Mouse (Mus musculus): ENCODE data around the gene Tagln2. TPM values are rescaled to one million over a fixed set of nuclear protein-coding genes. Genes with fewer than 3 reads are reported as not detected.
A peak's percentile ranks its signal among the peaks of the same experiment; 100 is the strongest.

Gene Tagln2
- total and polyA plus RNA-seq, 2 experiments: 14.9 to 25.6 TPM

GRCm38 (mm10) chr1:172507701-172508100 is 7.9 kb downstream of the Tagln2 start:
- H3K27me3 ChIP-seq (ENCODE audit: control insufficient read depth, insufficient read depth, low read length): no peaks in the 10 kb centered on the region
- H3K9ac ChIP-seq (ENCODE audit: low read depth, low read length): no peak overlapping the region
- no peak overlapping the region for H3K4me3 ChIP-seq (ENCODE audit: insufficient read depth, low read depth, low read length)
- no peak for TF ChIP-seq CTCF (IDR thresholded peaks at IDR 0.05; ENCODE audit: low read depth, low read length)
- no peak for TF ChIP-seq POLR2A (IDR thresholded peaks at IDR 0.05; ENCODE audit: extremely low read depth, insufficient read depth, low read length)
- no peak overlapping the region for H3K27ac ChIP-seq (replicated peaks; ENCODE audit: insufficient read depth, low read depth, low read length)
- H3K36me3 ChIP-seq (ENCODE audit: control insufficient read depth, insufficient read depth, low read length): no peaks in the 10 kb centered on the region
- no peak for DNase-seq (ENCODE audit: extremely low read depth, low read depth, low spot score)
- peaks cover 9% of the 10 kb centered on the region for H3K4me1 ChIP-seq (ENCODE audit: control insufficient read depth, insufficient read depth, low read length)
- 77% methylated on average over 3 of the region's 3 CpGs for WGBS
- no peaks in the 10 kb centered on the region for H3K79me2 ChIP-seq (ENCODE audit: control insufficient read depth, insufficient read depth, low read length)

- WGBS: 76% methylated on average over 2 of the region's 2 CpGs
- H3K4me3 ChIP-seq (ENCODE audit: insufficient read depth, low read depth, low read length): no peak overlapping the region
- no peak for DNase-seq (ENCODE audit: extremely low read depth, low read depth, low spot score)
- H3K27me3 ChIP-seq (ENCODE audit: control insufficient read depth, insufficient read depth, low read length): no peaks in the 10 kb centered on the region
- no peak overlapping the region for H3K9ac ChIP-seq (ENCODE audit: low read depth, low read length)
- no peaks in the 10 kb centered on the region for H3K79me2 ChIP-seq (ENCODE audit: control insufficient read depth, insufficient read depth, low read length)
- no peak overlapping the region for H3K27ac ChIP-seq (replicated peaks; ENCODE audit: insufficient read depth, low read depth, low read length)
- H3K4me1 ChIP-seq (ENCODE audit: control insufficient read depth, insufficient read depth, low read length): peaks cover 9% of the 10 kb centered on the region
- no peak for TF ChIP-seq POLR2A (IDR thresholded peaks at IDR 0.05; ENCODE audit: extremely low read depth, insufficient read depth, low read length)
- no peak for TF ChIP-seq CTCF (IDR thresholded peaks at IDR 0.05; ENCODE audit: low read depth, low read length)
- no peaks in the 10 kb centered on the region for H3K36me3 ChIP-seq (ENCODE audit: control insufficient read depth, insufficient read depth, low read length)
Observed at GRCm38 (mm10) chr1:172508172-172508571, 8.3 kb downstream of the Tagln2 start.

GRCm38 (mm10) chr1:172509235-172509634 is 9.4 kb downstream of the Tagln2 start:
- DNase-seq (ENCODE audit: extremely low read depth, low read depth, low spot score): no peak
- Histone ChIP-seq H3K4me3 (ENCODE audit: insufficient read depth, low read depth, low read length) (no peak overlapping the region), H3K9ac (ENCODE audit: low read depth, low read length) (no peak overlapping the region), H3K27me3 (ENCODE audit: control insufficient read depth, insufficient read depth, low read length) (no peaks in the 10 kb centered on the region), H3K79me2 (ENCODE audit: control insufficient read depth, insufficient read depth, low read length) (no peaks in the 10 kb centered on the region), H3K27ac (replicated peaks; ENCODE audit: insufficient read depth, low read depth, low read length) (no peak overlapping the region), H3K36me3 (ENCODE audit: control insufficient read depth, insufficient read depth, low read length) (no peaks in the 10 kb centered on the region), H3K4me1 (ENCODE audit: control insufficient read depth, insufficient read depth, low read length) (peaks cover 12% of the 10 kb centered on the region)
- 73% methylated on average over 5 of the region's 5 CpGs for WGBS
- TF ChIP-seq POLR2A (IDR thresholded peaks at IDR 0.05; ENCODE audit: extremely low read depth, insufficient read depth, low read length): no peak
- TF ChIP-seq CTCF (IDR thresholded peaks at IDR 0.05; ENCODE audit: low read depth, low read length): no peak

GRCm38 (mm10) chr1:172509983-172510382 is 10.1 kb downstream of the Tagln2 start:
- Histone ChIP-seq H3K36me3 (ENCODE audit: control insufficient read depth, insufficient read depth, low read length) (no peaks in the 10 kb centered on the region), H3K27me3 (ENCODE audit: control insufficient read depth, insufficient read depth, low read length) (no peaks in the 10 kb centered on the region), H3K4me1 (ENCODE audit: control insufficient read depth, insufficient read depth, low read length) (peaks cover 13% of the 10 kb centered on the region), H3K79me2 (ENCODE audit: control insufficient read depth, insufficient read depth, low read length) (no peaks in the 10 kb centered on the region), H3K9ac (ENCODE audit: low read depth, low read length) (no peak overlapping the region), H3K4me3 (ENCODE audit: insufficient read depth, low read depth, low read length) (no peak overlapping the region), H3K27ac (replicated peaks; ENCODE audit: insufficient read depth, low read depth, low read length) (no peak overlapping the region)
- WGBS: 28% methylated on average over 8 of the region's 8 CpGs
- TF ChIP-seq POLR2A (IDR thresholded peaks at IDR 0.05; ENCODE audit: extremely low read depth, insufficient read depth, low read length) (no peak), CTCF (IDR thresholded peaks at IDR 0.05; ENCODE audit: low read depth, low read length) (no peak)
- DNase-seq (ENCODE audit: extremely low read depth, low read depth, low spot score): no peak

- no peak overlapping the region for H3K27ac ChIP-seq (replicated peaks; ENCODE audit: insufficient read depth, low read depth, low read length)
Observed at GRCm38 (mm10) chr1:172510421-172510972, 10.7 kb downstream of the Tagln2 start.

GRCm38 (mm10) chr1:172512962-172513361 is 13.1 kb downstream of the Tagln2 start:
- TF ChIP-seq CTCF (IDR thresholded peaks at IDR 0.05; ENCODE audit: low read depth, low read length) (peak; percentile 20; the same call in 1 of the 2 replicates), POLR2A (IDR thresholded peaks at IDR 0.05; ENCODE audit: extremely low read depth, insufficient read depth, low read length) (no peak)
- Histone ChIP-seq H3K27ac (replicated peaks; ENCODE audit: insufficient read depth, low read depth, low read length) (peak overlapping the region; percentile 77), H3K4me3 (ENCODE audit: insufficient read depth, low read depth, low read length) (no peak overlapping the region), H3K36me3 (ENCODE audit: control insufficient read depth, insufficient read depth, low read length) (no peaks in the 10 kb centered on the region), H3K79me2 (ENCODE audit: control insufficient read depth, insufficient read depth, low read length) (no peaks in the 10 kb centered on the region), H3K9ac (ENCODE audit: low read depth, low read length) (0 out of 2 replicates have a peak overlapping the region, but pooled peaks have one; percentile 19), H3K4me1 (ENCODE audit: control insufficient read depth, insufficient read depth, low read length) (peaks cover 20% of the 10 kb centered on the region), H3K27me3 (ENCODE audit: control insufficient read depth, insufficient read depth, low read length) (no peaks in the 10 kb centered on the region)
- 35% methylated on average over 13 of the region's 13 CpGs for whole genome bisulfite sequencing
- peak; percentile 34 for DNase-seq (ENCODE audit: extremely low read depth, low read depth, low spot score)

More at GRCm38 (mm10) chr1:172510421-172510972, 10.7 kb downstream of the Tagln2 start:
- H3K36me3 ChIP-seq (ENCODE audit: control insufficient read depth, insufficient read depth, low read length): no peaks in the 10 kb centered on the region
- no peaks in the 10 kb centered on the region for H3K79me2 ChIP-seq (ENCODE audit: control insufficient read depth, insufficient read depth, low read length)
- TF ChIP-seq CTCF (IDR thresholded peaks at IDR 0.05; ENCODE audit: low read depth, low read length): no peak
- no peak for TF ChIP-seq POLR2A (IDR thresholded peaks at IDR 0.05; ENCODE audit: extremely low read depth, insufficient read depth, low read length)
- H3K4me1 ChIP-seq (ENCODE audit: control insufficient read depth, insufficient read depth, low read length): peaks cover 17% of the 10 kb centered on the region
- 21% methylated on average over 13 of the region's 13 CpGs for WGBS
- no peak overlapping the region for H3K4me3 ChIP-seq (ENCODE audit: insufficient read depth, low read depth, low read length)
- H3K27me3 ChIP-seq (ENCODE audit: control insufficient read depth, insufficient read depth, low read length): no peaks in the 10 kb centered on the region
- no peak overlapping the region for H3K9ac ChIP-seq (ENCODE audit: low read depth, low read length)
- no peak for DNase-seq (ENCODE audit: extremely low read depth, low read depth, low spot score)
